Mouse (Mus musculus): ENCODE results near the gene Batf. TPM values are rescaled to one million over a fixed set of nuclear protein-coding genes. Genes with fewer than 3 reads are reported as not detected.

Gene Batf
- polyA plus RNA-seq, 1 experiment: 0.06 TPM

DNA sequence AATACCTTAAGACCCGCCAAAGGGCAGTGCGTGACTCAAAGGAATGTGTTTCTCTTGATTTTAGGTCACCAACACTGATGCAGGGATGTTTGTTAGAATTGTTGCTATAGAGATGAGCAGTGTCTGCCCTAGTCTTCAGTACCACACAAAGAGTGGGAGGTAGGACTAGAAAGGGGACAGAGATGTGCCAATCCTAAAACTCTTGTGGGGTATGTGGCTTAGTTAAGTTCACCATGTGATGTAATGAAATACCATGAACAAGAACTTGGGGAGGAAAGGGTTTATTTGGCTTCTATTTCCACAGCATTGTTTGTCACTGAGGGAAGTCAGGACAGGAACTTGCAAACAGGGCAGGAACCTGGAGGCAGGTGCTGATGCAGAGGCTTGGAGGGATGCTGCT is 26.1 kb downstream of the Batf start:
- no peaks in the 10 kb centered on the region for H3K79me2 ChIP-seq (ENCODE audit: control insufficient read depth, insufficient read depth)
- no peak overlapping the region for H3ac ChIP-seq (ENCODE audit: control insufficient read depth, insufficient read length, low read depth)
- H3K27me3 ChIP-seq (ENCODE audit: control insufficient read depth, insufficient read depth, insufficient read length): peaks cover 23% of the 10 kb centered on the region
- H3K79me3 ChIP-seq (ENCODE audit: low read depth): no peaks in the 10 kb centered on the region
- no peaks in the 10 kb centered on the region for H3K36me3 ChIP-seq (ENCODE audit: control insufficient read depth, insufficient read depth)
- no peak overlapping the region for H3K4me3 ChIP-seq (ENCODE audit: insufficient read depth, poor library complexity, severe bottlenecking)
- TF ChIP-seq USF1 (IDR thresholded peaks at IDR 0.05; ENCODE audit: low read depth) (no peak), CTCF (IDR thresholded peaks at IDR 0.05; ENCODE audit: control insufficient read depth, insufficient read depth, insufficient read length) (no peak), MYOG (IDR thresholded peaks at IDR 0.05; ENCODE audit: control insufficient read depth, extremely low read depth, insufficient read length) (no peak), CEBPB (IDR thresholded peaks at IDR 0.05; ENCODE audit: low read depth) (no peak), MAX (IDR thresholded peaks at IDR 0.05) (no peak), MYOD1 (IDR thresholded peaks at IDR 0.05; ENCODE audit: control insufficient read depth, insufficient read length, low read depth) (no peak), FOSL1 (IDR thresholded peaks at IDR 0.05; ENCODE audit: insufficient read depth, low read length, poor library complexity, severe bottlenecking) (no peak)

DNA sequence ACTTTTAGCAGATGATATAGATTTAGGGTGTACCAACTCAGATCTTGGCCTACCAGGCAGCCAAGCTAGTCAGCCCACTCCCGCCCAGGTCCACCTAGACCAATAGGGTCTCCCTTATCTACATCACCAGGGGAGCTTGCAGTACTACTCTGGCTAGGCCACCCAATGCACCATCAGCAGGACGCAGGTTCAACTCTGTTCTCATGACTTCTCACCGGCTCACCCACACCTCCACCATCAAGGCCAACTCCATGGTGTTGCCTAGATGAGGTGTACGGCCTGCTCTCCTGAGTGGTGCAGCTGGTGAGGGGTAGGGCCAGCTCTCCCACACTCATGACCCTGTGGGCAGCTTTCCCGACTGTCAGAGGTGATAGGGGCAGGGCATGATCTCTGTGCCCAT is 27.7 kb downstream of the Batf start:
- Histone ChIP-seq H3K27me3 (ENCODE audit: control insufficient read depth, insufficient read depth, insufficient read length) (peaks cover 23% of the 10 kb centered on the region), H3K36me3 (ENCODE audit: control insufficient read depth, insufficient read depth) (no peaks in the 10 kb centered on the region), H3K4me3 (ENCODE audit: insufficient read depth, poor library complexity, severe bottlenecking) (no peak overlapping the region), H3K79me2 (ENCODE audit: control insufficient read depth, insufficient read depth) (no peaks in the 10 kb centered on the region), H3ac (ENCODE audit: control insufficient read depth, insufficient read length, low read depth) (no peak overlapping the region), H3K79me3 (ENCODE audit: low read depth) (no peaks in the 10 kb centered on the region)
- TF ChIP-seq MYOG (IDR thresholded peaks at IDR 0.05; ENCODE audit: control insufficient read depth, extremely low read depth, insufficient read length) (no peak), FOSL1 (IDR thresholded peaks at IDR 0.05; ENCODE audit: insufficient read depth, low read length, poor library complexity, severe bottlenecking) (no peak), CEBPB (IDR thresholded peaks at IDR 0.05; ENCODE audit: low read depth) (no peak), CTCF (IDR thresholded peaks at IDR 0.05; ENCODE audit: control insufficient read depth, insufficient read depth, insufficient read length) (no peak), USF1 (IDR thresholded peaks at IDR 0.05; ENCODE audit: low read depth) (no peak), MYOD1 (IDR thresholded peaks at IDR 0.05; ENCODE audit: control insufficient read depth, insufficient read length, low read depth) (no peak), MAX (IDR thresholded peaks at IDR 0.05) (no peak)

DNA sequence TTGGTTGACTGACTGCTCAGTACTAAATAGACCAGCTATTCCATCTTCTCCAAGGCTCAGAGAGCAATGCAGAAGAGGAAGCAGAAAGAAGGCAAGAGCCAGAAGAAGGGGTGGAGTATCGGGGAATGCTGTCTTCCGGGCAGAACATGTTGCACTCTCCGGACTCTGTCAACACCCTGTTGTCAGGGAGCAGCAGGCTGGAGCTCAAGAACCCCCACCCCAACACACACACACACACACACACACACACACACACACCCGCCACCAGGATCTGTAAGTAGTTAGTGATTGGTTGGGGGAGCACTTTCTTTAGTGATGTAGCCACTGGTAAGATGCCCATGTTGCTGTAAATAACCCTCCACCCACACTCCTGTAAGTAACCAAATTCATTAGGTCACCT is 38.8 kb downstream of the Batf start:
- Histone ChIP-seq H3K27me3 (ENCODE audit: control insufficient read depth, insufficient read depth, insufficient read length) (peaks cover 29% of the 10 kb centered on the region), H3K36me3 (ENCODE audit: control insufficient read depth, insufficient read depth) (no peaks in the 10 kb centered on the region), H3K4me3 (ENCODE audit: insufficient read depth, poor library complexity, severe bottlenecking) (no peak overlapping the region), H3ac (ENCODE audit: control insufficient read depth, insufficient read length, low read depth) (no peak overlapping the region), H3K79me2 (ENCODE audit: control insufficient read depth, insufficient read depth) (no peaks in the 10 kb centered on the region), H3K79me3 (ENCODE audit: low read depth) (no peaks in the 10 kb centered on the region)
- no peak for TF ChIP-seq MYOD1 (IDR thresholded peaks at IDR 0.05; ENCODE audit: control insufficient read depth, insufficient read length, low read depth)
- no peak for TF ChIP-seq USF1 (IDR thresholded peaks at IDR 0.05; ENCODE audit: low read depth)
- no peak for TF ChIP-seq MAX (IDR thresholded peaks at IDR 0.05)
- TF ChIP-seq CEBPB (IDR thresholded peaks at IDR 0.05; ENCODE audit: low read depth): no peak
- TF ChIP-seq MYOG (IDR thresholded peaks at IDR 0.05; ENCODE audit: control insufficient read depth, extremely low read depth, insufficient read length): no peak
- TF ChIP-seq FOSL1 (IDR thresholded peaks at IDR 0.05; ENCODE audit: insufficient read depth, low read length, poor library complexity, severe bottlenecking): no peak
- TF ChIP-seq CTCF (IDR thresholded peaks at IDR 0.05; ENCODE audit: control insufficient read depth, insufficient read depth, insufficient read length): no peak

DNA sequence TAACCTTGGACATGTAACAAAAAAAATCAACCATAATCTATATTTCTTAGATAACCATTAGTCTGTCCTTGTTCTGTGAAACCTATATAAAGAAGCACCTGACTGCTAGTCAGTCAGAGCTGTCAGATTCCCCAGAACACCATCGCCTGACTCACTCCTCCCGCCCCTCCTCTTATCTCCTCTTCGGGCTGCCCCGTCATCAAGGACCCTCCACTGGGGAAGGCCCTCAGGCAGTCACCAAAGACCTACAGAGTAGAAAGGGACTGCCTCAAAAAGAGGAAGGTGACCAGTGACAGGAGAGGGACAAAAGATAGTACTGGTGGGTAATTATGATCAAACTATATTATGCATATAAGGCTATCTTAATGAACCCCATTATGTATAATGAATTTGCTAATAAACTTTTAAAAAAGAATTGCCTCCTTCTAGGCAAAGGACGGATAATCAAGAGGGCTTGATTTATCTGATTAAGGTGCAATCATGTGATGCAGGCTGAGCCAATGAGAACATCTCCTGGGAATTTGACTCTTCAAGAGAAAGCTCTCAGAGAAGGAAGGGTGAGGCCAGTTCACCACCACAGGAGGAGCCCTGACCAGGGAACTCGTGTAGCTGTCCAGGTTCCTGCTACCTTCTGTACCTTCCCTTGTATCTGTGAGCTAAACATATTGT is 40.4 kb downstream of the Batf start:
- Histone ChIP-seq H3K36me3 (ENCODE audit: control insufficient read depth, insufficient read depth) (no peaks in the 10 kb centered on the region), H3ac (ENCODE audit: control insufficient read depth, insufficient read length, low read depth) (no peak overlapping the region)
- no peak for TF ChIP-seq MAX (IDR thresholded peaks at IDR 0.05)
- TF ChIP-seq MYOD1 (IDR thresholded peaks at IDR 0.05; ENCODE audit: control insufficient read depth, insufficient read length, low read depth): no peak
- TF ChIP-seq CTCF (IDR thresholded peaks at IDR 0.05; ENCODE audit: control insufficient read depth, insufficient read depth, insufficient read length): no peak
- no peak for TF ChIP-seq FOSL1 (IDR thresholded peaks at IDR 0.05; ENCODE audit: insufficient read depth, low read length, poor library complexity, severe bottlenecking)
- TF ChIP-seq MYOG (IDR thresholded peaks at IDR 0.05; ENCODE audit: control insufficient read depth, extremely low read depth, insufficient read length): no peak
- no peak for TF ChIP-seq CEBPB (IDR thresholded peaks at IDR 0.05; ENCODE audit: low read depth)
- TF ChIP-seq USF1 (IDR thresholded peaks at IDR 0.05; ENCODE audit: low read depth): no peak

DNA sequence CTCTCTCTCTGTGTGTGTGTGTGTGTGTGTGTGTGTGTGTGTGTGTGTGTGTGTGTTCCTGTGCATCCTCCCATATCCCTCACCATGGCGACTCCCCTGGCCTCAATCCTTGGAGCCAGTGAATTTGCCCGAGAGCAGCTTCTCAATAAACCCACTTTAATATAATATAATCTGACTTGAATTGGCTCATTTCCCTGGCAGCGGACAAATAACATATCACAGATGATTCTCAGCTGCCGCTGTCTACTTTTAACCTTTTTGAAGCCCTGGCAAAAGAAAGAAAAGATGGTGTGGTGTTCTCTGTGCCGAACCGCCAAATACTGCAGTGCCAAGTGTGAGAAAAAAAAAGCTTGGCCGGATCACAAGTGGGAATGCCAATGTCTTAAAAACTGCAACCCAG is 41.7 kb downstream of the Batf start:
- Histone ChIP-seq H3ac (ENCODE audit: control insufficient read depth, insufficient read length, low read depth) (no peak overlapping the region), H3K36me3 (ENCODE audit: control insufficient read depth, insufficient read depth) (no peaks in the 10 kb centered on the region), H3K27me3 (ENCODE audit: control insufficient read depth, insufficient read depth, insufficient read length) (peaks cover 20% of the 10 kb centered on the region), H3K4me3 (ENCODE audit: insufficient read depth, poor library complexity, severe bottlenecking) (no peak overlapping the region), H3K79me3 (ENCODE audit: low read depth) (no peaks in the 10 kb centered on the region), H3K79me2 (ENCODE audit: control insufficient read depth, insufficient read depth) (no peaks in the 10 kb centered on the region)
- TF ChIP-seq MYOG (IDR thresholded peaks at IDR 0.05; ENCODE audit: control insufficient read depth, extremely low read depth, insufficient read length) (no peak), USF1 (IDR thresholded peaks at IDR 0.05; ENCODE audit: low read depth) (no peak), FOSL1 (IDR thresholded peaks at IDR 0.05; ENCODE audit: insufficient read depth, low read length, poor library complexity, severe bottlenecking) (no peak), MYOD1 (IDR thresholded peaks at IDR 0.05; ENCODE audit: control insufficient read depth, insufficient read length, low read depth) (no peak), MAX (IDR thresholded peaks at IDR 0.05) (no peak)

More for the DNA sequence above, 40.4 kb downstream of the Batf start:
- Histone ChIP-seq H3K79me2 (ENCODE audit: control insufficient read depth, insufficient read depth) (no peaks in the 10 kb centered on the region), H3K27me3 (ENCODE audit: control insufficient read depth, insufficient read depth, insufficient read length) (peaks cover 26% of the 10 kb centered on the region), H3K4me3 (ENCODE audit: insufficient read depth, poor library complexity, severe bottlenecking) (no peak overlapping the region), H3K79me3 (ENCODE audit: low read depth) (no peaks in the 10 kb centered on the region)

Data from C2C12 (cell line).